In the genomic region with DNA sequence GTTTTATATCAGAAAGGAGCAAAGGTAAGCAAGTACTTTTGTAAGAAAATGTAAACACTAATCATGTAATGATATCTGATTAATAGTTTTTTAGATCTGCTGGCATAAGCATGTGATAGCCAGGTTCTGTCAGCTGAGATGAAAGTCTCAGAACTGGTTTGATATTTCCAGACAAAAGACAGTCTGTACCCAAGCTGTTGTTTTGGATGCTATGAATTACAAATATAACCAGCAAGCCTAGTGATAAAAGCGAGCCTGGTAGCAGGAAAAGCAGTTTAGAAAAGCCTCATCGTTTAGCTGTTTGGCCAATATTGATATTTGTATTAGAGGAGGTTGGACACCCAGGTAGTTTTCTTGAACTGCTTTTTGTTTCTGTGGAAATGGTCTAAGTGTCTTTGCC, we compare ENCODE assay signal across 18 mouse cellular contexts.
"Had no signal": no experiment of that assay in that cellular context is flagged by ENCODE, and none has a peak within 500 bp of the region (broad histone marks: within the 10 kb centered on the region; RNA-seq: fewer than 3 reads in every experiment).

No protein-coding gene starts in this region.

- H3K4me3 ChIP-seq: midbrain, embryonic 10.5 days; midbrain, embryonic 12.5 days; myocyte; neural tube, embryonic 13.5 days; neural tube, embryonic 15.5 days had no signal

- H3K4me1 ChIP-seq: midbrain, embryonic 10.5 days; midbrain, embryonic 12.5 days; neural tube, embryonic 13.5 days; neural tube, embryonic 15.5 days had no signal

- H3K9ac ChIP-seq: lung, embryonic 14.5 days; midbrain, embryonic 12.5 days; neural tube, embryonic 13.5 days; neural tube, embryonic 15.5 days had no signal

- H3K27me3 ChIP-seq: midbrain, embryonic 12.5 days; neural tube, embryonic 13.5 days; neural tube, embryonic 15.5 days had no signal

- ATAC-seq: midbrain, embryonic 16.5 days had no signal

- H3K9me3 ChIP-seq: midbrain, embryonic 10.5 days; midbrain, embryonic 12.5 days; neural tube, embryonic 13.5 days; neural tube, embryonic 15.5 days had no signal

- H3K4me2 ChIP-seq: lung, embryonic 14.5 days; midbrain, embryonic 12.5 days; neural tube, embryonic 13.5 days; neural tube, embryonic 15.5 days had no signal

- H3K27ac ChIP-seq: midbrain, embryonic 10.5 days; midbrain, embryonic 12.5 days; neural tube, embryonic 13.5 days; neural tube, embryonic 15.5 days had no signal

- DNase-seq: lung, embryonic 14.5 days; lung, postnatal 10 days; lung, postnatal 4 days; midbrain, embryonic 14.5 days; retina, postnatal 1 day; right cerebral cortex, adult 18-20 months; right cerebral cortex, postnatal 25 days; right cerebral cortex, postnatal 4 days; spleen, adult 18-20 months; thymus, adult 18-20 months; thymus, postnatal 14 days; thymus, postnatal 36 days had no signal

- H3K36me3 ChIP-seq: midbrain, embryonic 10.5 days; midbrain, embryonic 12.5 days; neural tube, embryonic 13.5 days; neural tube, embryonic 15.5 days had no signal
